10 mouse cellular contexts compared by ENCODE assay signal in the genomic region with DNA sequence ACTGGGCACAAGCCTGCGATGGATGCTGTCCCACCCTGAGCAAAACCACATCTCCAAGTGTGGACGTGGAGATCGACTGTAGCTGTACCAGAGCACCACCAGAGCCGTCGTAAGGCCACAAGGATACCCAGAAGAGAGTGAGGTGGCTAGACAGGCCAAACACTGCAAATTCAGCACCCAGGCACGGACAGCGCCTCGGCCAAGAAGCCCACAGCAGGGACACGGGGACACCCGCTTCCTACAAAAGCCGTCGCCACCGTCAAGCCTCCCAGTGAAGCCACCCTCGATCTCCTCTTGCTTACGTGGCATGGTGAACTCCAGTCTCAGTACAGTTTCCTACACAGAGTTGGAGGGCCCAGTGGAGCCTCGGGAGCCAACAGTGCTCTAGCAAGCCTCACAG. TPM values are rescaled to one million over a fixed set of nuclear protein-coding genes. Genes with fewer than 3 reads are reported as not detected.
DNase-seq lines count a peak whose midpoint lies in the region; ATAC-seq and TF ChIP-seq lines count a peak whose summit lies in the region.
"Had no signal": no experiment of that assay in that cellular context is flagged by ENCODE, and none has a peak within 500 bp of the region (broad histone marks: within the 10 kb centered on the region; RNA-seq: fewer than 3 reads in every experiment).

No protein-coding gene starts in this region.

- H3K36me3 ChIP-seq in liver, embryonic 12.5 days = peaks cover 6% of the 10 kb centered on the region
- peaks cover 10% of the 10 kb centered on the region for H3K36me3 ChIP-seq in neural tube, embryonic 13.5 days

- H3K4me3 ChIP-seq in liver, embryonic 12.5 days = no peak overlapping the region
- H3K4me3 ChIP-seq in neural tube, embryonic 13.5 days = peak overlapping the region; percentile 12
- H3K4me3 ChIP-seq in cerebellum, adult 2 months (replicated peaks; ENCODE audit: insufficient read depth, low read depth, low read length) = no peak overlapping the region
- H3K4me3 ChIP-seq in left cerebral cortex, adult 2 months = no peak overlapping the region
- H3K4me3 ChIP-seq: limb, embryonic 12.5 days had no signal

- TF ChIP-seq CTCF in cerebellum, adult 2 months (IDR thresholded peaks at IDR 0.05; ENCODE audit: borderline replicate concordance, insufficient read depth, low read depth, low read length) = no peak
- no peak for TF ChIP-seq CTCF in left cerebral cortex, adult 2 months (IDR thresholded peaks at IDR 0.05)

- no peak overlapping the region for H3K4me2 ChIP-seq in liver, embryonic 12.5 days
- no peak overlapping the region for H3K4me2 ChIP-seq in neural tube, embryonic 13.5 days
- H3K4me2 ChIP-seq: limb, embryonic 12.5 days had no signal

- no peak overlapping the region for H3K9ac ChIP-seq in liver, embryonic 12.5 days
- no peak overlapping the region for H3K9ac ChIP-seq in neural tube, embryonic 13.5 days
- H3K9ac ChIP-seq: limb, embryonic 12.5 days had no signal

- 4% methylated on average over 16 of the region's 16 CpGs for WGBS in liver, embryonic 12.5 days (ENCODE audit: insufficient replicate concordance)
- WGBS in neural tube, embryonic 13.5 days = 2% methylated on average over 16 of the region's 16 CpGs
- 80% methylated on average over 16 of the region's 16 CpGs for WGBS in cerebellum, adult 2 months

- no peak overlapping the region for H3K27ac ChIP-seq in liver, embryonic 12.5 days
- no peak overlapping the region for H3K27ac ChIP-seq in neural tube, embryonic 13.5 days (replicated peaks)
- H3K27ac ChIP-seq in cerebellum, adult 2 months (ENCODE audit: insufficient read depth, low read length) = no peak overlapping the region
- H3K27ac ChIP-seq in left cerebral cortex, adult 2 months = no peak overlapping the region
- H3K27ac ChIP-seq: limb, embryonic 12.5 days had no signal

- H3K27me3 ChIP-seq in liver, embryonic 12.5 days (replicated peaks) = peaks cover 82% of the 10 kb centered on the region
- peaks cover 88% of the 10 kb centered on the region for H3K27me3 ChIP-seq in neural tube, embryonic 13.5 days
- H3K27me3 ChIP-seq in cerebellum, adult 2 months (ENCODE audit: control insufficient read depth, insufficient read depth, low read length) = no peaks in the 10 kb centered on the region

- intact Hi-C loops in left cerebral cortex, adult 2 months (cut with DNase I) = no loop called here

- ATAC-seq in liver, embryonic 12.5 days = no peak
- no peak for ATAC-seq in neural tube, embryonic 13.5 days (ENCODE audit: low read depth)
- ATAC-seq: activated CD4-positive, CD25-positive, alpha-beta regulatory T cell, adult 4 months had no signal

- H3K4me1 ChIP-seq in liver, embryonic 12.5 days = peaks cover 9% of the 10 kb centered on the region
- peaks cover 42% of the 10 kb centered on the region for H3K4me1 ChIP-seq in neural tube, embryonic 13.5 days (replicated peaks)
- no peaks in the 10 kb centered on the region for H3K4me1 ChIP-seq in cerebellum, adult 2 months (ENCODE audit: control insufficient read depth, insufficient read depth, low read length)

- no peak for TF ChIP-seq POLR2A in cerebellum, adult 2 months (IDR thresholded peaks at IDR 0.05; ENCODE audit: borderline replicate concordance, insufficient read depth, low read length)

- peak; percentile 45 for DNase-seq in liver
- peak; percentile 53 for DNase-seq in adrenal gland, adult 2 months
- DNase-seq in embryo, embryonic 11.5 days (ENCODE audit: low read depth, low spot score) = peak; percentile 38
- no peak for DNase-seq in cerebellum, adult 2 months
- no peak for DNase-seq in spleen, adult 12 weeks (ENCODE audit: low spot score)
- DNase-seq in left cerebral cortex, adult 2 months (ENCODE audit: extremely low spot score in 1 of 2, low spot score in 2 of 2) = no peak

- no peaks in the 10 kb centered on the region for H3K9me3 ChIP-seq in liver, embryonic 12.5 days (replicated peaks)
- no peaks in the 10 kb centered on the region for H3K9me3 ChIP-seq in neural tube, embryonic 13.5 days
- H3K9me3 ChIP-seq: limb, embryonic 12.5 days had no signal

RNA-seq across cellular contexts. Expression of a gene that starts 3.0 kb away (rescaled TPM):
- 0.22 TPM in 1 of 2 replicates, not detected in the other for polyA plus RNA-seq in liver, embryonic 12.5 days (2016; fragmentation: Nextera tagmentation; extraction: Ambion mirVana)
- 1 to 10 TPM in 1 of 2 experiments, not detected in 1; 2.6 TPM for total RNA-seq in adrenal gland, adult 2 months (2021)
- 0.84 and 1.4 TPM in 2 replicates for polyA plus RNA-seq in adrenal gland, adult 2 months (2012; rRNA removed)
- 11.8 and 12.5 TPM in 2 replicates for polyA plus RNA-seq in neural tube, embryonic 13.5 days (2015; fragmentation: Nextera tagmentation; extraction: Ambion mirVana)
- polyA plus RNA-seq in cerebellum, adult 2 months (2012; rRNA removed) = 1.1 and 1.3 TPM in 2 replicates
- under 1 TPM; 0.27 to 0.35 TPM for total RNA-seq in left cerebral cortex, adult 2 months (2021)
- polyA plus RNA-seq: activated CD4-positive, CD25-positive, alpha-beta regulatory T cell, adult 4 months; limb, embryonic 12.5 days had no signal

RNA-seq across cellular contexts. Expression of a gene that starts 32.2 kb away (rescaled TPM):
- 11.6 and 11.7 TPM in 2 replicates for polyA plus RNA-seq in liver, embryonic 12.5 days (2016; fragmentation: Nextera tagmentation; extraction: Ambion mirVana)
- total RNA-seq in adrenal gland, adult 2 months (2021) = 10 to 100 TPM; 16.6 to 22.5 TPM
- 24.3 and 25.4 TPM in 2 replicates for polyA plus RNA-seq in adrenal gland, adult 2 months (2012; rRNA removed)
- 13.0 and 13.8 TPM in 2 replicates for polyA plus RNA-seq in neural tube, embryonic 13.5 days (2015; fragmentation: Nextera tagmentation; extraction: Ambion mirVana)
- polyA plus RNA-seq in cerebellum, adult 2 months (2012; rRNA removed) = 20.7 and 24.3 TPM in 2 replicates
- total RNA-seq in left cerebral cortex, adult 2 months (2021) = 10 to 100 TPM; 20.4 to 23.5 TPM

Comparison
In these comparisons a context has a peak if more than half of its experiments do, and no peak if none do; other contexts are left out.
1. DNase-seq: peak in liver (single experiment), adrenal gland, adult 2 months (single experiment) and embryo, embryonic 11.5 days (single experiment); none in cerebellum, adult 2 months (0 of 2), spleen, adult 12 weeks (single experiment) and left cerebral cortex, adult 2 months (0 of 2).